Mouse (Mus musculus): ENCODE data around the gene Trpv3.

DNA sequence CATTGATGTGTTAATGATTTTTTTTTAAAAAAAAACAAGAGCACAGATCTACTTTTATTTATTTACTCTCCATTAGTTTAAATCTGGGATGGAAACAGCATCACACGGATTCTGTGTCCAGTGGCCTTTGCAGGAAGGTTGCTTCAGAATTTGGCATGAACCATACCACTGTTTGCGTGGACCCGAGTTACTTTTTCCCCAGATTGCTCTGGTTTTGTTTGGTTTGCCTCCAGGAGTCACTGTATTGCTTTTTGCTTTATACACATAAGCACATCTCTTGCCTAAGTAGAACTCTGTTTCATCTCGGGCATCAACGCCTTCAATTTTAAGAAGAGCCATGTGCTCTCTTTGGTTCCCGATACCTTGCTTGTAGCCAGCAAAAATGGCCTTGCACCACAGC is 41.3 kb upstream of the Trpv3 start:
- TF ChIP-seq CTCF (IDR thresholded peaks at IDR 0.05; ENCODE audit: low read depth, low read length) (no peak), POLR2A (IDR thresholded peaks at IDR 0.05; ENCODE audit: borderline replicate concordance, low read depth, low read length) (no peak)

All from bone marrow macrophage, adult 2 months (primary cell).